Mouse (Mus musculus): ENCODE data around the gene Llgl1.

DNA sequence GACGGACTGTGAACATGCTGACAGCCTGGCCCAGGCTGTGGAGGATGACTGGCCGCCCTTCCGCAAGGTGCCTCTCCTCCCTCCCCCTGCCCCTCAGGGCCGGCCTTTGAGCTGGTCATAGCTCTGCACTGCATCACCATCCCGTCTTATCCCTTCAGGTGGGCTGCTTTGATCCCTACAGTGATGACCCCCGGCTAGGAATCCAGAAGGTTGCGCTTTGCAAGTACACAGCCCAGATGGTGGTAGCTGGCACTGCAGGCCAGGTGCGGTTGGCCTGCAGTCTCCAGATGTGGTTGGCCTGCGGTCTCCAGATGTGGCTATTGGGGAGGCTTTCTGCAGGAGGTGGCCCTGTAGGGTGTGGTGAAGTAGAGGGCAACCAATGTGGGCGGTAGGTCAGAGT lies 9.1 kb downstream of the Llgl1 start:
- TF ChIP-seq CTCF (IDR thresholded peaks at IDR 0.05; ENCODE audit: control insufficient read depth, insufficient read depth, insufficient read length) (no peak), CEBPB (IDR thresholded peaks at IDR 0.05; ENCODE audit: low read depth) (no peak), FOSL1 (IDR thresholded peaks at IDR 0.05; ENCODE audit: insufficient read depth, low read length, poor library complexity, severe bottlenecking) (no peak), MYOD1 (IDR thresholded peaks at IDR 0.05; ENCODE audit: control insufficient read depth, insufficient read length, low read depth) (no peak), MAX (IDR thresholded peaks at IDR 0.05) (no peak), USF1 (IDR thresholded peaks at IDR 0.05; ENCODE audit: low read depth) (no peak), MYOG (IDR thresholded peaks at IDR 0.05; ENCODE audit: control insufficient read depth, extremely low read depth, insufficient read length) (no peak)
